Mouse (Mus musculus) spleen, postnatal 10 days (tissue): ENCODE results near the gene Srbd1.
A peak's percentile ranks its signal among the peaks of the same experiment; 100 is the strongest.

Experiments
- DNase-seq, 2 experiments: peaks; one replicate each; pipeline ENCODE4 v3.0.0; 2021 to 2022; ENCODE audit warnings: low spot score in 2 of 2

Gene Srbd1

GRCm38 (mm10) chr17:86145079-86145951 lies at the start of gene Srbd1:
Gene Srbd1, minus strand, starts transcription at chr17:86145175.
- DNase-seq = peak; percentile 85 to 95

GRCm38 (mm10) chr17:86193979-86194378 lies 49.0 kb upstream of the Srbd1 start:
- no peak for DNase-seq

GRCm38 (mm10) chr17:86187777-86188176 lies 42.8 kb upstream of the Srbd1 start:
- DNase-seq = no peak

GRCm38 (mm10) chr17:86185584-86185983 lies 40.6 kb upstream of the Srbd1 start:
- no peak for DNase-seq

GRCm38 (mm10) chr17:86184552-86185209 lies 39.7 kb upstream of the Srbd1 start:
- DNase-seq = no peak

- no peak for DNase-seq
These were observed 38.8 kb upstream of the Srbd1 start for GRCm38 (mm10) chr17:86183788-86184187.

- DNase-seq = no peak
These were observed 31.7 kb upstream of the Srbd1 start for GRCm38 (mm10) chr17:86176722-86177121.

- no peak for DNase-seq
These were observed 30.5 kb upstream of the Srbd1 start for GRCm38 (mm10) chr17:86175516-86175915.

GRCm38 (mm10) chr17:86170164-86170958 lies 25.4 kb upstream of the Srbd1 start:
- DNase-seq = no peak

- DNase-seq = no peak
These were observed 24.1 kb upstream of the Srbd1 start for GRCm38 (mm10) chr17:86169092-86169491.

- DNase-seq = peak; percentile 37 to 45
These were observed 23.4 kb upstream of the Srbd1 start for GRCm38 (mm10) chr17:86168231-86168981.

GRCm38 (mm10) chr17:86167320-86168230 lies 22.6 kb upstream of the Srbd1 start, which contains the start of gene Prkce:
Gene Prkce, plus strand, starts transcription at chr17:86167785.
- DNase-seq = peak; percentile 68 to 80

- peak; percentile 54 to 70 for DNase-seq
These were observed 21.8 kb upstream of the Srbd1 start for GRCm38 (mm10) chr17:86166567-86167319.

GRCm38 (mm10) chr17:86166051-86166566 lies 21.1 kb upstream of the Srbd1 start:
- no peak for DNase-seq

- no peak for DNase-seq
These were observed 19.4 kb upstream of the Srbd1 start for GRCm38 (mm10) chr17:86164416-86164815.

- no peak for DNase-seq
These were observed 17.7 kb upstream of the Srbd1 start for GRCm38 (mm10) chr17:86162672-86163071.

GRCm38 (mm10) chr17:86156999-86157398 lies 12.0 kb upstream of the Srbd1 start:
- DNase-seq = no peak

- DNase-seq = peak in 1 of 2 experiments; percentile 28
These were observed 5.9 kb upstream of the Srbd1 start for GRCm38 (mm10) chr17:86150867-86151348.

GRCm38 (mm10) chr17:86149726-86150125 lies 4.8 kb upstream of the Srbd1 start:
- DNase-seq = no peak
